Mouse (Mus musculus): Measurements from ENCODE around the gene Kif22. TPM values are rescaled to one million over a fixed set of nuclear protein-coding genes. Genes with fewer than 3 reads are reported as not detected.

Kif22 gene
- total RNA-seq, 2 experiments from 2014 or later = 21.7 to 26.2 TPM

GRCm38 (mm10) chr7:126996449-126996848 is 45.8 kb downstream of the Kif22 start:
- no peak for DNase-seq (ENCODE audit: low spot score in 2 of 2)

- no peak for DNase-seq (ENCODE audit: low spot score in 2 of 2)
Measured at GRCm38 (mm10) chr7:126988816-126989215, 53.5 kb downstream of the Kif22 start.

GRCm38 (mm10) chr7:126986319-126986718 is 56.0 kb downstream of the Kif22 start:
- no peak for DNase-seq (ENCODE audit: low spot score in 2 of 2)

GRCm38 (mm10) chr7:126984667-126985444 is 57.4 kb downstream of the Kif22 start:
- no peak for DNase-seq (ENCODE audit: low spot score in 2 of 2)

- DNase-seq (ENCODE audit: low spot score in 2 of 2) = no peak
Measured at GRCm38 (mm10) chr7:126983113-126983512, 59.2 kb downstream of the Kif22 start.

GRCm38 (mm10) chr7:126982054-126982453 is 60.2 kb downstream of the Kif22 start:
- DNase-seq (ENCODE audit: low spot score in 2 of 2) = no peak

- DNase-seq (ENCODE audit: low spot score in 2 of 2) = no peak
Measured at GRCm38 (mm10) chr7:126981601-126982000, 60.7 kb downstream of the Kif22 start.

- no peak for DNase-seq (ENCODE audit: low spot score in 2 of 2)
Measured at GRCm38 (mm10) chr7:126978841-126979240, 63.4 kb downstream of the Kif22 start.

Small RNA genes lying within 50 kb of the gene (microRNA-seq; reads per million reads assigned to microRNA genes)
- gene Gm44343 = not detected

Other genes with a start within 250 kb of the Kif22 start
- 10 to 100 TPM; 74.6 to 74.7 TPM for gene Ppp4c, start 250.0 kb downstream of the Kif22 start, total RNA-seq (2021)
- gene Fam57b, start 244.8 kb downstream of the Kif22 start, total RNA-seq (2021) = 10 to 100 TPM in 1 of 2 experiments, 1 to 10 TPM in 1; 8.4 to 11.2 TPM
- not detected for gene 4930451I11Rik, start 210.8 kb downstream of the Kif22 start, total RNA-seq (2021)
- gene Doc2a, start 195.1 kb downstream of the Kif22 start, total RNA-seq (2021) = under 1 TPM; 0.26 to 0.32 TPM
- gene Hirip3, start 180.5 kb downstream of the Kif22 start, total RNA-seq (2021) = 10 to 100 TPM; 22.2 to 29.4 TPM
- 10 to 100 TPM; 35.9 to 38.7 TPM for gene Ino80e, start 180.1 kb downstream of the Kif22 start, total RNA-seq (2021)
- 10 to 100 TPM; 61.2 to 67.0 TPM for gene Taok2, start 157.8 kb downstream of the Kif22 start, total RNA-seq (2021)
- 10 to 100 TPM; 22.8 to 23.8 TPM for gene Tmem219, start 119.6 kb downstream of the Kif22 start, total RNA-seq (2021)
- 1 to 10 TPM; 6.0 to 7.0 TPM for gene Kctd13, start 113.6 kb downstream of the Kif22 start, total RNA-seq (2021)
- gene Asphd1, start 92.9 kb downstream of the Kif22 start, total RNA-seq (2021) = under 1 TPM in 1 of 2 experiments, not detected in 1; 0.26 TPM
- gene Sez6l2, start 91.9 kb downstream of the Kif22 start, total RNA-seq (2021) = 1 to 10 TPM; 6.5 to 6.9 TPM
- 10 to 100 TPM; 43.1 to 48.0 TPM for gene Cdipt, start 66.6 kb downstream of the Kif22 start, total RNA-seq (2021)
- under 1 TPM; 0.49 to 0.76 TPM for gene Cdiptos, start 66.4 kb downstream of the Kif22 start, total RNA-seq (2021)
- gene Mvp, start 27.9 kb downstream of the Kif22 start, total RNA-seq (2021) = 10 to 100 TPM; 23.2 to 27.1 TPM
- 1 to 10 TPM; 1.8 to 2.5 TPM for gene Pagr1b, start 26.0 kb downstream of the Kif22 start, total RNA-seq (2021)
- 10 to 100 TPM in 1 of 2 experiments, 1 to 10 TPM in 1; 9.1 to 14.7 TPM for gene Pagr1a, start 25.1 kb downstream of the Kif22 start, total RNA-seq (2021)
- gene Gm42742, start 21.4 kb downstream of the Kif22 start, total RNA-seq (2021) = 10 to 100 TPM; 26.0 to 26.6 TPM
- gene Prrt2, start 21.3 kb downstream of the Kif22 start, total RNA-seq (2021) = 1 to 10 TPM; 6.5 to 9.4 TPM
- gene Maz, start 15.4 kb downstream of the Kif22 start, total RNA-seq (2021) = 100 to 1,000 TPM; 129 to 131 TPM
- under 1 TPM in 1 of 2 experiments, not detected in 1; 0.47 TPM for gene Zg16, start 44.9 kb upstream of the Kif22 start, total RNA-seq (2021)
- gene AI467606, start 48.9 kb upstream of the Kif22 start, total RNA-seq (2021) = 1 to 10 TPM; 1.3 to 1.8 TPM
- 1 to 10 TPM; 4.6 to 5.2 TPM for gene Qprt, start 79.8 kb upstream of the Kif22 start, total RNA-seq (2021)
- under 1 TPM; 0.54 to 0.91 TPM for gene Spn, start 95.4 kb upstream of the Kif22 start, total RNA-seq (2021)
- 10 to 100 TPM; 47.4 to 55.9 TPM for gene Cd2bp2, start 153.6 kb upstream of the Kif22 start, total RNA-seq (2021)
- 10 to 100 TPM; 48.0 to 51.7 TPM for gene Tbc1d10b, start 166.0 kb upstream of the Kif22 start, total RNA-seq (2021)
- gene Mylpf, start 166.4 kb upstream of the Kif22 start, total RNA-seq (2021) = over 10,000 TPM; 28,893 to 32,257 TPM
- 1 to 10 TPM; 9.0 to 9.8 TPM for gene Zfp553, start 190.6 kb upstream of the Kif22 start, total RNA-seq (2021)
- 1 to 10 TPM; 7.4 to 7.6 TPM for gene Sept1, start 190.7 kb upstream of the Kif22 start, total RNA-seq (2021)
- 10 to 100 TPM; 23.7 to 29.6 TPM for gene Zfp771, start 201.8 kb upstream of the Kif22 start, total RNA-seq (2021)
- 10 to 100 TPM; 35.6 to 48.5 TPM for gene Dctpp1, start 218.2 kb upstream of the Kif22 start, total RNA-seq (2021)
- 10 to 100 TPM; 22.1 to 23.7 TPM for gene Sephs2, start 231.6 kb upstream of the Kif22 start, total RNA-seq (2021)